Mouse (Mus musculus) monocyte, adult 5-6 weeks (primary cell): ENCODE measurements around the gene Cacna2d3. TPM values are rescaled to one million over a fixed set of nuclear protein-coding genes. Genes with fewer than 3 reads are reported as not detected.

Source experiments
- ATAC-seq: fragments of 153-309, 156-312 bp; replicated peaks from 2 replicates; pipeline ENCODE4 v1.8.0; 2017; ENCODE audit warnings: mild to moderate bottlenecking; ENCODE audit not compliant: low TSS enrichment, insufficient number of reproducible peaks, severe bottlenecking, poor library complexity, low FRiP score
- total RNA-seq: library from RNA; stranded (forward); fragments of 200-1000, 200-491, 200-594 nt; gene quantifications from 3 replicates; pipeline ENCODE4 v1.2.3, GENCODE M21; 2017

Cacna2d3 gene
- total RNA-seq, 1 experiment from 2014 or later, result 0.48 TPM

GRCm38 (mm10) chr14:29528696-29529095 is 193.0 kb downstream of the Cacna2d3 start:
- no peak for ATAC-seq

- ATAC-seq, result no peak
These were observed 201.7 kb downstream of the Cacna2d3 start for GRCm38 (mm10) chr14:29519751-29520669.

GRCm38 (mm10) chr14:29502667-29503066 is 219.0 kb downstream of the Cacna2d3 start:
- no peak for ATAC-seq

- ATAC-seq, result no peak
These were observed 222.9 kb downstream of the Cacna2d3 start for GRCm38 (mm10) chr14:29498546-29499290.

GRCm38 (mm10) chr14:29496552-29496951 is 225.1 kb downstream of the Cacna2d3 start:
- no peak for ATAC-seq

GRCm38 (mm10) chr14:29491786-29492185 is 229.9 kb downstream of the Cacna2d3 start:
- ATAC-seq, result no peak

GRCm38 (mm10) chr14:29485416-29485815 is 236.2 kb downstream of the Cacna2d3 start:
- no peak for ATAC-seq

GRCm38 (mm10) chr14:29478403-29478983 is 243.2 kb downstream of the Cacna2d3 start:
- ATAC-seq, result no peak

- no peak for ATAC-seq
These were observed 257.4 kb downstream of the Cacna2d3 start for GRCm38 (mm10) chr14:29464277-29464676.

- ATAC-seq, result no peak
These were observed 272.5 kb downstream of the Cacna2d3 start for GRCm38 (mm10) chr14:29449203-29449602.

- no peak for ATAC-seq
These were observed 278.3 kb downstream of the Cacna2d3 start for GRCm38 (mm10) chr14:29443091-29444026.

GRCm38 (mm10) chr14:29442476-29442875 is 279.2 kb downstream of the Cacna2d3 start:
- ATAC-seq, result no peak

GRCm38 (mm10) chr14:29438666-29439065 is 283.0 kb downstream of the Cacna2d3 start:
- no peak for ATAC-seq

- ATAC-seq, result no peak
These were observed 283.4 kb downstream of the Cacna2d3 start for GRCm38 (mm10) chr14:29438251-29438650.

GRCm38 (mm10) chr14:29435203-29435602 is 286.5 kb downstream of the Cacna2d3 start:
- ATAC-seq, result no peak

GRCm38 (mm10) chr14:29433716-29434115 is 287.9 kb downstream of the Cacna2d3 start:
- no peak for ATAC-seq

GRCm38 (mm10) chr14:29433076-29433714 is 288.5 kb downstream of the Cacna2d3 start:
- no peak for ATAC-seq

- no peak for ATAC-seq
These were observed 291.9 kb downstream of the Cacna2d3 start for GRCm38 (mm10) chr14:29429788-29430187.
